In the genomic region with DNA sequence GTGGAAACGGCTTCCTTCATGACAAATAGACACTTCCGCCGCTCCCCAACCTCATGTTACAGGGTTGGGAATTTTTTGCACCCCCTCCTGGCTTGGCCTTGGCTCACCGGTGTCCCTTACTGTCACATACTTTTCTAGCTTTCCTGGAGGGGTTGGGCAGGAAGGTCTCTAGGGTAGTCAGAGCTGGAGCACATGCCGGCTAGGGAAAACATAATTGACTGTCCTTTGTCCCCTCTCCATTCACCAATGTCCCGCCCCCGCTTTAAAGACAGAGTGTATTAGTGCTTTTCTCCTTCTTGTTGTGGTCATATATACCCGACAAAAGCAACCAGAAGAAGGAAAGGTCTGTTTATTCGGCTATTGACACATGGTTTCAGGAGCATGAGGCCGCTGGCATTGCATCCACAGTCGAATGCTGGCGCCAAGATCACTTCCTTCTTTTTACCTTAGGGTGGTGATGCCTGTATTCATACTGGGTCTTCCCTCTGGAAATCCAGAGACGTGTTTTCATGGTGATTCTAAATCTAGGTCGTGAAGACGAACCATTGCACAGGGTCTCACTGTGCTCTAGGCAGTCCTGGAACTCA, we compare ENCODE assay signal across 7 mouse cellular contexts. TPM values are rescaled to one million over a fixed set of nuclear protein-coding genes. Genes with fewer than 3 reads are reported as not detected.
DNase-seq lines count a peak whose midpoint lies in the region; ATAC-seq and TF ChIP-seq lines count a peak whose summit lies in the region.

No protein-coding gene starts in this region.

- H3K9ac ChIP-seq in CH12.LX (ENCODE audit: insufficient read depth, low read depth) = peak overlapping the region; percentile 99
- peak overlapping the region; percentile 94 for H3K9ac ChIP-seq in embryonic facial prominence, embryonic 15.5 days

- TF ChIP-seq RAD21 in CH12.LX (IDR thresholded peaks at IDR 0.05; ENCODE audit: low read depth, low read length) = no peak

- dilution Hi-C loops in CH12.LX (cut with MboI; ENCODE audit: extremely low pct_ligation_motif_present, extremely low pct_unique_long_range_greater_than_20kb, low sequenced_read_pairs) = no loop called here

- TF ChIP-seq CTCF in CH12.LX (conservative IDR thresholded peaks at IDR 0.05 in 1 of 2, IDR thresholded peaks at IDR 0.05 in 1 of 2; ENCODE audit: low read depth in 2 of 2, low read length in 2 of 2) = no peak

- peaks cover 0 to 40% of the 10 kb centered on the region in 2 experiments; a peak in 2 of 4 replicates for H3K4me1 ChIP-seq in CH12.LX (ENCODE audit: control insufficient read depth in 1 of 2, insufficient read depth in 2 of 2)
- peaks cover 22% of the 10 kb centered on the region for H3K4me1 ChIP-seq in embryonic facial prominence, embryonic 15.5 days

- 2% methylated on average over 15 of the region's 15 CpGs for WGBS in embryonic facial prominence, embryonic 15.5 days

- H3K4me2 ChIP-seq in CH12.LX (ENCODE audit: insufficient read depth, low read depth, poor library complexity, severe bottlenecking) = peak overlapping the region; percentile 76
- peak overlapping the region; percentile 55 for H3K4me2 ChIP-seq in embryonic facial prominence, embryonic 15.5 days (replicated peaks)

- no peak overlapping the region for H3K27ac ChIP-seq in CH12.LX (ENCODE audit: insufficient read depth, low read depth)
- H3K27ac ChIP-seq in embryonic facial prominence, embryonic 15.5 days (replicated peaks) = peak overlapping the region; percentile 91

- H3K79me2 ChIP-seq in CH12.LX (replicated peaks; ENCODE audit: control insufficient read depth, extremely low read depth, insufficient read depth, poor library complexity, severe bottlenecking) = peaks cover 21% of the 10 kb centered on the region; the same call in 1 of the 2 replicates

- H3K27me3 ChIP-seq in CH12.LX (replicated peaks) = peaks cover 25% of the 10 kb centered on the region
- H3K27me3 ChIP-seq in embryonic facial prominence, embryonic 15.5 days = no peaks in the 10 kb centered on the region

- DNase-seq in 3T3-L1 (ENCODE audit: low read depth, low spot score) (peak; percentile 37), CH12.LX (ENCODE audit: extremely low read depth) (peak; percentile 33)
- DNase-seq in induced T-regulatory cell, adult 2 months (ENCODE audit: low read depth) = peak; percentile 57
- DNase-seq in lung, postnatal 14 days = peak; percentile 14
- DNase-seq in yolk sac, embryonic 10.5 days (ENCODE audit: low spot score) = peak; percentile 47
- DNase-seq in urinary bladder, postnatal 4 days (ENCODE audit: low spot score in 2 of 2) = no peak

- in situ Hi-C loops in CH12.LX (cut with MboI; ENCODE audit: low pct_ligation_motif_present, low pct_unique_long_range_greater_than_20kb, low sequenced_read_pairs) = loop anchor here (10.0 kb wide), 2 partner anchors 212 to 322 kb away; a partner anchor contains a TSS

- TF ChIP-seq POLR2A in CH12.LX (IDR thresholded peaks at IDR 0.05; ENCODE audit: low read depth, low read length) = 0 out of 2 replicates have a peak, but pooled peaks have one; percentile 27

- H3K4me3 ChIP-seq in CH12.LX (replicated peaks in 1 of 3; ENCODE audit: low read depth in 2 of 3, low read length in 2 of 3, poor library complexity in 1 of 3) = peak overlapping the region; percentile 70 to 97 (median 95)
- peak overlapping the region; percentile 96 for H3K4me3 ChIP-seq in embryonic facial prominence, embryonic 15.5 days (replicated peaks)

- no peaks in the 10 kb centered on the region for H3K9me3 ChIP-seq in CH12.LX (replicated peaks; ENCODE audit: low read length)
- no peaks in the 10 kb centered on the region for H3K9me3 ChIP-seq in embryonic facial prominence, embryonic 15.5 days (replicated peaks)

- 0 out of 2 replicates have a peak, but pooled peaks have one; percentile 33 for TF ChIP-seq EP300 in CH12.LX (IDR thresholded peaks at IDR 0.05; ENCODE audit: low read length)

- ATAC-seq in embryonic facial prominence, embryonic 15.5 days (ENCODE audit: insufficient number of reproducible peaks, low FRiP score, low TSS enrichment, low read depth) = no peak

- H3K36me3 ChIP-seq in CH12.LX (replicated peaks in 1 of 2; ENCODE audit: control insufficient read depth in 1 of 2, insufficient read depth in 1 of 2, low read length in 1 of 2) = peaks cover 21 to 37% of the 10 kb centered on the region in 2 experiments
- H3K36me3 ChIP-seq in embryonic facial prominence, embryonic 15.5 days = peaks cover 23% of the 10 kb centered on the region

TF ChIP-seq in CH12.LX, 34 proteins besides CTCF, POLR2A, EP300 and RAD21:
- peak; percentile 29; the same call in 1 of the 2 replicates for TF ChIP-seq ZMIZ1 (IDR thresholded peaks at IDR 0.05; ENCODE audit: low read depth, low read length)
- TF ChIP-seq MEF2A (IDR thresholded peaks at IDR 0.05; ENCODE audit: borderline replicate concordance, low read depth, low read length) = no peak
- 0 out of 2 replicates have a peak, but pooled peaks have one; percentile 14 for TF ChIP-seq ELF1 (IDR thresholded peaks at IDR 0.05; ENCODE audit: low read depth, low read length)
- peak; percentile 71 for TF ChIP-seq MXI1 (IDR thresholded peaks at IDR 0.05; ENCODE audit: low read depth, low read length)
- TF ChIP-seq MYC (IDR thresholded peaks at IDR 0.05; ENCODE audit: low read depth, low read length) = peak; percentile 58; the same call in 1 of the 2 replicates
- TF ChIP-seq E2F4 (IDR thresholded peaks at IDR 0.05; ENCODE audit: insufficient replicate concordance, low read depth, low read length) = 0 out of 2 replicates have a peak, but pooled peaks have one; percentile 55
- peak; percentile 78 for TF ChIP-seq MAX (IDR thresholded peaks at IDR 0.05; ENCODE audit: low read length)
- no peak for TF ChIP-seq MAFK (IDR thresholded peaks at IDR 0.05; ENCODE audit: insufficient replicate concordance, low read length)

RNA-seq across cellular contexts. Expression of a gene that starts 1.0 kb away (rescaled TPM):
- total RNA-seq in CH12.LX (2012; rRNA removed) (21.5 and 22.2 TPM in 2 replicates), CH12.LX (2014; rRNA removed) (26.8 and 27.4 TPM in 2 replicates)
- 22.4 and 24.4 TPM in 2 replicates for polyA plus RNA-seq in CH12.LX (2012; ENCODE audit: insufficient read length, low read depth)
- polyA plus RNA-seq in embryonic facial prominence, embryonic 15.5 days (2015; fragmentation: Nextera tagmentation; extraction: Ambion mirVana) = 38.8 and 40.6 TPM in 2 replicates

RNA-seq across cellular contexts. Expression of a gene that starts 4.9 kb away (rescaled TPM):
- total RNA-seq in CH12.LX (2012; rRNA removed) (not detected in 2 replicates), CH12.LX (2014; rRNA removed) (not detected in 2 replicates)
- 0.63 and 0.67 TPM in 2 replicates for polyA plus RNA-seq in CH12.LX (2012; ENCODE audit: insufficient read length, low read depth)
- polyA plus RNA-seq in embryonic facial prominence, embryonic 15.5 days (2015; fragmentation: Nextera tagmentation; extraction: Ambion mirVana) = 8.1 and 10.7 TPM in 2 replicates

RNA-seq across cellular contexts. Expression of a gene that starts 11.5 kb away (rescaled TPM):
- 0.17 TPM in 1 of 2 replicates, not detected in the other for total RNA-seq in CH12.LX (2012; rRNA removed)
- total RNA-seq in CH12.LX (2014; rRNA removed) = 0.39 and 0.66 TPM in 2 replicates
- polyA plus RNA-seq in CH12.LX (2012; ENCODE audit: insufficient read length, low read depth) = 0.36 and 0.55 TPM in 2 replicates
- 0.28 and 0.98 TPM in 2 replicates for polyA plus RNA-seq in embryonic facial prominence, embryonic 15.5 days (2015; fragmentation: Nextera tagmentation; extraction: Ambion mirVana)

RNA-seq across cellular contexts. Expression of a gene that starts 16.9 kb away (rescaled TPM):
- total RNA-seq in CH12.LX (2012; rRNA removed) = 0.71 and 1.5 TPM in 2 replicates
- total RNA-seq in CH12.LX (2014; rRNA removed) = 2.9 and 3.7 TPM in 2 replicates
- polyA plus RNA-seq in CH12.LX (2012; ENCODE audit: insufficient read length, low read depth) = 13.7 and 15.6 TPM in 2 replicates
- 0.16 and 0.26 TPM in 2 replicates for polyA plus RNA-seq in embryonic facial prominence, embryonic 15.5 days (2015; fragmentation: Nextera tagmentation; extraction: Ambion mirVana)

RNA-seq across cellular contexts. Expression of a gene that starts 21.5 kb away (rescaled TPM):
- total RNA-seq in CH12.LX (2012; rRNA removed) = not detected in 2 replicates
- not detected in 2 replicates for total RNA-seq in CH12.LX (2014; rRNA removed)
- 0.27 TPM in 1 of 2 replicates, not detected in the other for polyA plus RNA-seq in CH12.LX (2012; ENCODE audit: insufficient read length, low read depth)
- polyA plus RNA-seq in embryonic facial prominence, embryonic 15.5 days (2015; fragmentation: Nextera tagmentation; extraction: Ambion mirVana) = not detected in 2 replicates

Comparison
In these comparisons a context has a peak if more than half of its experiments do, and no peak if none do; other contexts are left out.
1. DNase-seq: peak in 3T3-L1 (single experiment), CH12.LX (single experiment), induced T-regulatory cell, adult 2 months (single experiment), lung, postnatal 14 days (single experiment) and yolk sac, embryonic 10.5 days (single experiment); none in urinary bladder, postnatal 4 days (0 of 2).